Mouse (Mus musculus): ENCODE data around the gene Ptprq.

Ptprq gene

DNA sequence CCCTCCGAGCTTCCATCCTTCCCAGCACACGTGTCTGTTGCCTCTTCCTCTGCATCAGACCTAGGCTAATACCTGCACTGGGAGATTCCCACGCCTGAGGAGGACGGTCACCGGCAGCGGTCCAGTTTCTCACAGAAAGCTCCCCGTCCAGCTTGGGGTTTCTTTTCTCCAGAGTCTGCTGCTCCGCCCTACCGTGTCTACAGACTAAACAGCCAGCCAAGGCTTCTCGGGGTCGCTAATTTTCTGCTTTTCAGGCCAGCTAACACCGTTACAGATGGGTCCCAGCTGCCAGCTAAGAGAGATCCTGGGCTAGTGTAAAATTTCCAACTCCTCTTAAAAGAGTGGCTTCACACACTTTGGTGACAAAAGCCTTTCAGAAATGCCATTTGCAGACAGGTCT, 233.1 kb downstream of the Ptprq start:
- no peak for DNase-seq

DNA sequence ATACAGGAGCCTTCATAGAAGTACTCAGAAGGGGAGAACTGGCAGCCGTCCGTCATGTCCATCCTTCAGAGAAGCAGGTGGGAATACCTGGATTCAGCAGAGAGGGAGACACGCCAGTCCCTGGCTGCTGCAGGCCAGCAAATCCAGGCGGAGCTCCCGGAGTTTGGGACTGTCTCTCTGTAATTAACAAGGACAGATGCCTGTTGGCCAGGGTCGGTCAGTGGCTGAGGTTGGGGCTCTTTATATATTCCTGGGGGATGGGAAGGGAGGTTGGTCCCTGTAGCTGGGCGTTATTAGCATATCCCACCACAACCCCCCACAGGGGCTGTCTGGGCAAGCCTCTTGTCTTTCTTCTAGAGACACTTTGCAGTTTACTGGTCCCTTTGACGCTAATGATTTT, 234.0 kb downstream of the Ptprq start, which contains the start of gene Myf5:
Gene Myf5 (minus strand): TSS at position 265 of the 400 bp plus-strand sequence.
- no peak for DNase-seq

DNA sequence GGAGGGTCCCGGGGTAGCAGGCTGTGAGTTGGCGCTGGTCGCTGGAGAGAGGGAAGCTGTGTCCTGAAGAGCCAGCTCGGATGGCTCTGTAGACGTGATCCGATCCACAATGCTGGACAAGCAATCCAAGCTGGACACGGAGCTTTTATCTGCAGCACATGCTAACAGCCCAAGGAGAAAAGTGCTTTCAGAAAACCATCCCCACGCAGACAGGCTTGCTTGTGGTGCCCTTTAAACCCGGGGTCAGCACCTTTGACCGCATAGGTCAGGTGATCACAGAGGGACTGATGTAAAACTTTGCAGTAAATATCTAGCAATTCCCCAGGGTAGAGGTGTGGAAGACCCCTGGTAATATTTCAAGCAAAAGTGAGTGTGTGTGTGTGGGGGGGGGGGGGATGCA, 235.8 kb downstream of the Ptprq start:
- no peak for DNase-seq

DNA sequence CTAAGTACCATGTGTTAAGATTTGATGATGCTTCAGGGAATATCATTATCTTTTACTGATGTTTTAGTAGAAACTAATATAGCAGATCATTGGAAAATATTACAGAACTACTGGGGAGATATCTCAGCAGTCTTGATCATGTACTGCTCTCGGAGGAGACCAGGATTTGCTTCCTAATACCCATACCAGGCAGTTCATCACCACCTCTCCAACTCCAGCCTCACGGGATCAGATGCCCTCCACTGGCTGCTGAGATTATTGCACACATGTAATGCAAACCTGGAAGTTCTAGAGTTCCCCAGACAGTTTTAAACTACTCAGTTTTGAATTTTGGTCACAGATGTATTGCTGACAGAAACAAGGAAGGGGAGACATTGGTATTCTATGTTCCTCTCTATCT, 246.4 kb downstream of the Ptprq start:
- DNase-seq: no peak

DNA sequence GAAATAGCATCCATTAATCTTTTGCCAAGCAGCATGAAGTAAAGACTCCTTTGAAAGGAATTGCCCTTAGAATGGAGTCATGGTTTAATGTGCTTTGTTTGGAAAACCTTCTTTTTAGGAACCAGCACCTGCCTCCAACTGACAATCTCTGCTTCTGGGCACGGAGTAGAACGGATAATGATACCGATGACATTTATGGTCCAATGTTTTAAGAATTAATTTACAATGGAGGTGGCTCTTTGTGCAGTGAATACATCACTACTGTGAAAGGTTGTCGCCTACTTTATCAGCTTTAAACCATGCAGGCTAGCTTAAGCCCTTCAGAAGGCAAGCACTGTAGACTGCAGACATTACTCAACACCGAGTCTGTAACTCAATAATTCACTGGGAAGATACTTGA, 248.1 kb downstream of the Ptprq start:
- no peak for DNase-seq

DNA sequence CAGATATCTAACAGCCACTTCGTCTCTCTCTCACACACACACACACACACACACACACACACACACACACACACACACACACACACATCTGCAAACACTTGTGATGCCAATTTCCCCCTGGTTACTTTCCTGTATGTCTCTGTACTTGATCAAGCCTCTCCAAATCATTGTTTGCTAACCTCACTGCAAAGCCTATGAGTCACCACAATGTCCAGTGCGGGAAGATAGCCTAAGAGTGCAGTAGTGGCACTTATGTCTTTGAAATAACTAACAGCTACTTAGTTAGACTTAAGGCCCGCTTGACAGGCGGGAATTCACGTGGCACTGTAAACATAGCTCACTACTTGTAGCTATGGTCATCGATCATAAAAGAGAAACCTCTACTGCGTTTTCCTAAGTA, 252.0 kb downstream of the Ptprq start:
- no peak for DNase-seq
